Mouse (Mus musculus): Measurements from ENCODE around the gene Vps33b. TPM values are rescaled to one million over a fixed set of nuclear protein-coding genes. Genes with fewer than 3 reads are reported as not detected.
A peak's percentile ranks its signal among the peaks of the same experiment; 100 is the strongest.

Vps33b gene
- polyA plus RNA-seq, 1 experiment from 2014 or later = 13.0 TPM

DNA sequence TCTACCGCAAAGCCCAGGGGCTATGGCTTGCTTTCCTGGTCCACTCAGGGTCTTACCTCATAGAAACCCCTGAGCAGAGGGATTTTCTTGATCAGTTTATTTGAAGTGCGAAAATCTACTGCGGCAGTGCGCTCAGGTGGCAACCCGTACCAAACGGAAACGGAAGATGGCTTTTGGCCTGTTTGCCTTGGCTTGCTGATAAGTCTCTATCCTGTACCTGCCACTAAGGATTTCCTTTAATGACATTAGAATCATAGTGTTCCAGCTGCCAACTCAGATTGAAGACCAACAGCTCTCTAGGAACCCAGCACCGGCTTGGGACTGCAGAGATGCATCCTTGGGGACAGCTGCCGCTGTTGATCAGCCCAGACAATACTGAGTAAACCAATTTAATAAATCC is 35.6 kb upstream of the Vps33b start:
- Histone ChIP-seq H3K4me1 (ENCODE audit: control insufficient read depth, insufficient read depth, low read length) (0 out of 2 replicates have a peak, but pooled peaks cover 8% of the 10 kb centered on the region), H3K9me3 (ENCODE audit: control insufficient read depth, low read length) (no peaks in the 10 kb centered on the region), H3K27ac (replicated peaks; ENCODE audit: low read depth, low read length) (no peak overlapping the region), H3K4me2 (ENCODE audit: low read depth, severe bottlenecking) (peak overlapping the region; percentile 8; the same call in 1 of the 2 replicates), H3K4me3 (ENCODE audit: low read depth, low read length) (no peak overlapping the region), H3K27me3 (ENCODE audit: control insufficient read depth, insufficient read depth, low read length) (no peaks in the 10 kb centered on the region), H3K36me3 (ENCODE audit: control insufficient read depth, insufficient read depth, low read length) (peaks cover 5% of the 10 kb centered on the region; the same call in 1 of the 2 replicates), H3K9ac (ENCODE audit: low read length) (no peak overlapping the region)
- ATAC-seq (ENCODE audit: insufficient number of reproducible peaks, low FRiP score, low TSS enrichment, low read depth) (no peak), DNase-seq (ENCODE audit: low spot score) (no peak)
- WGBS = 80% methylated on average over 9 of the region's 9 CpGs

DNA sequence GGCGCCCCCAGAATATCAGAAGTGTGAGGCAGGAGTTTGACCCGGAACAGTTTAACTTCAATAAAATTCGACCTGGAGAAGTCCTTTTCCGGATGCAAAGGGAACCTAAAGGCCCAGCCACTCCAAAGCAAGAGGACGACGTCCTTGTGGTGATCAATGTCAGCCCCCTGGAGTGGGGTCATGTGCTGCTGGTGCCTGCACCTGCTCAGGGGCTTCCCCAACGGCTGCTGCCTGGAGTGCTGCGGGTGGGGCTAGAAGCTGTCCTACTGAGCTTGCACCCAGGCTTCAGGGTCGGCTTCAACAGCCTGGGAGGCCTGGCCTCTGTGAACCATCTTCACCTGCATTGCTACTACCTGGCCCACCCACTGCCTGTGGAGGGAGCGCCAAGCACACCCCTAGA is 30.9 kb upstream of the Vps33b start:
- DNase-seq (ENCODE audit: low spot score) (no peak), ATAC-seq (ENCODE audit: insufficient number of reproducible peaks, low FRiP score, low TSS enrichment, low read depth) (no peak)
- Histone ChIP-seq H3K4me2 (ENCODE audit: low read depth, severe bottlenecking) (no peak overlapping the region), H3K4me1 (ENCODE audit: control insufficient read depth, insufficient read depth, low read length) (0 out of 2 replicates have a peak, but pooled peaks cover 4% of the 10 kb centered on the region), H3K4me3 (ENCODE audit: low read depth, low read length) (no peak overlapping the region), H3K27ac (replicated peaks; ENCODE audit: low read depth, low read length) (no peak overlapping the region), H3K9ac (ENCODE audit: low read length) (no peak overlapping the region), H3K36me3 (ENCODE audit: control insufficient read depth, insufficient read depth, low read length) (peaks cover 6% of the 10 kb centered on the region; the same call in 1 of the 2 replicates), H3K27me3 (ENCODE audit: control insufficient read depth, insufficient read depth, low read length) (no peaks in the 10 kb centered on the region), H3K9me3 (ENCODE audit: control insufficient read depth, low read length) (no peaks in the 10 kb centered on the region)
- 85% methylated on average over 10 of the region's 10 CpGs for WGBS

DNA sequence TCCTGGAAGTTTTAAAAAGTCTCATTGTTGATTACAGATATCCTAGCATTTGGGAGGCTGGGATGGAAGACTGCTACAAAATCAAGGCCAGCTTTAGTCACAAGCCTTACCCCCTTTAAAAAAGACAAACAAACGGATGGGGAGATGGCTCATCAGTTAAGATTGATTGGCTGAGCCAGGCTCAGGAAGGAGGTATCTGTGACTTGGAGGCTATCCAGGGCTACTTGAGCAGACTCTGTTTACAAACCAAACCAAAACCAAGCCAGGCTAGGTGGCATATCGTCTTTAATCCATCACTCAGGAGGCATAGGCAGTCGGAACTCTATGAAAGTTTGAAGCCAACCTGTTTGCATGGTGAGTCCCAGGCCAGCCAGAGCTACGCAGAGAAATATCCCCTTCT is 27.8 kb upstream of the Vps33b start:
- 81% methylated on average over 4 of the region's 4 CpGs for WGBS
- H3K9me3 ChIP-seq (ENCODE audit: control insufficient read depth, low read length) = no peaks in the 10 kb centered on the region
- no peak overlapping the region for H3K9ac ChIP-seq (ENCODE audit: low read length)
- H3K4me1 ChIP-seq (ENCODE audit: control insufficient read depth, insufficient read depth, low read length) = no peaks in the 10 kb centered on the region
- DNase-seq (ENCODE audit: low spot score) = no peak
- peaks cover 6% of the 10 kb centered on the region; the same call in 1 of the 2 replicates for H3K36me3 ChIP-seq (ENCODE audit: control insufficient read depth, insufficient read depth, low read length)
- H3K27me3 ChIP-seq (ENCODE audit: control insufficient read depth, insufficient read depth, low read length) = no peaks in the 10 kb centered on the region
- no peak overlapping the region for H3K4me3 ChIP-seq (ENCODE audit: low read depth, low read length)
- no peak overlapping the region for H3K4me2 ChIP-seq (ENCODE audit: low read depth, severe bottlenecking)
- ATAC-seq (ENCODE audit: insufficient number of reproducible peaks, low FRiP score, low TSS enrichment, low read depth) = no peak
- H3K27ac ChIP-seq (replicated peaks; ENCODE audit: low read depth, low read length) = no peak overlapping the region

DNA sequence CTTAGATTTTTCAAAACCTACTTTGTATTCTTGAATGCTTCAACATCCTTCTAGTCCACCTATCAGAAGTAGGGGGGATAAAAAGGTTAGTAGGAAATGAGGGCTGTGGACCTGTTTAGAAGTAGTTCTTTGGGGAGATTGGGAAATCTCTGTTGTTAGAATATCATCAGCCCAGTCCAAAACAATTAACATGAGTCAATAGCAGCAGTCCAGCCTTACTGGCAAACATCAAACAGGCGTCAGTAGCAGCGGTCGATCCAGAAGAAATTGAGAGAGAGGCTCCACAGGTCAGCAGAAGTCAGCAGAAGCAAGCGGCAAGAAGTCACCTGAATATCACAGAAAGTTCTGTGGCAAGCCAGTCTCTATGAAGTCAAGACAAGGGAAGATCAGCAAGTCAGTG is 24.6 kb upstream of the Vps33b start:
- Histone ChIP-seq H3K9me3 (ENCODE audit: control insufficient read depth, low read length) (no peaks in the 10 kb centered on the region), H3K27ac (replicated peaks; ENCODE audit: low read depth, low read length) (no peak overlapping the region), H3K27me3 (ENCODE audit: control insufficient read depth, insufficient read depth, low read length) (no peaks in the 10 kb centered on the region), H3K9ac (ENCODE audit: low read length) (no peak overlapping the region), H3K4me3 (ENCODE audit: low read depth, low read length) (no peak overlapping the region), H3K36me3 (ENCODE audit: control insufficient read depth, insufficient read depth, low read length) (no peaks in the 10 kb centered on the region), H3K4me1 (ENCODE audit: control insufficient read depth, insufficient read depth, low read length) (no peaks in the 10 kb centered on the region), H3K4me2 (ENCODE audit: low read depth, severe bottlenecking) (no peak overlapping the region)
- no peak for DNase-seq (ENCODE audit: low spot score)
- 89% methylated on average over 4 of the region's 4 CpGs for WGBS
- ATAC-seq (ENCODE audit: insufficient number of reproducible peaks, low FRiP score, low TSS enrichment, low read depth) = no peak

DNA sequence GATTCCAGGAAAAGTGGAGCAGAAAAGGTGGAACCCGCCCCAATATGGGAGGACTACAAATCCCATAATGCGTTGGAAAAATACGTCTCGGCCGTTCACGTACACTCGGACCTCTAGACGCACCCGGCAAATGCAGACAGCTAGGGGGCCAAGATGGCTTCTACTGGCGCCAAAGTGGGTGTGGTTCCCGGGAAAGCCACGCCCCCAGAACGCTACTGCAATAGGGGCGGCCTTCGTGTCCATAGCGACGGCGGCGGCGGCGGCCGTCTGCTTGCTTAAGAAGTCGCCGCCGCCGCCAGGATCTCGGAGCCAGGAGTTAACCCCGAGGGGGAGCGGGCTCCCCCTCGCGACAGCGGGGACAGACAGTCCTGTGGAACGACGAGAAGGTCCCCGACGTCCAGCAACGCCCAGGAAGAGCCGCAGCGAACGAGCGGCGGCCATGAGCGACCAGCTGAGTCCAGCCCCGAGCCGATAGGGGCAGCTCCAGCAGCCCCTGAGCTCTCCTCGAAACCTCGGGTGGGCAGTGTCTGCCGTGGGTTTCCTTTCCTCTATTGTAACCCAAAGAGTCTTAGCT is 23.2 kb upstream of the Vps33b start, which contains the start of gene Ttll13:
Gene Ttll13, plus strand, starts transcription at position 229 of the 574 bp plus-strand sequence.
- no peak within 1 kb of the TSS for H3K27ac ChIP-seq (replicated peaks; ENCODE audit: low read depth, low read length)
- under 1% methylated on average over 48 of the region's 48 CpGs for WGBS
- H3K4me3 ChIP-seq (ENCODE audit: low read depth, low read length) = peak within 1 kb of the TSS; percentile 50
- peak within 1 kb of the TSS; percentile 66 for H3K9ac ChIP-seq (ENCODE audit: low read length)
- peak; percentile 99 for DNase-seq (ENCODE audit: low spot score)
- no peaks in the 10 kb centered on the region for H3K27me3 ChIP-seq (ENCODE audit: control insufficient read depth, insufficient read depth, low read length)
- H3K4me2 ChIP-seq (ENCODE audit: low read depth, severe bottlenecking) = peak within 1 kb of the TSS; percentile 47
- no peaks in the 10 kb centered on the region for H3K36me3 ChIP-seq (ENCODE audit: control insufficient read depth, insufficient read depth, low read length)
- H3K4me1 ChIP-seq (ENCODE audit: control insufficient read depth, insufficient read depth, low read length) = no peaks in the 10 kb centered on the region
- no peaks in the 10 kb centered on the region for H3K9me3 ChIP-seq (ENCODE audit: control insufficient read depth, low read length)
- ATAC-seq (ENCODE audit: insufficient number of reproducible peaks, low FRiP score, low TSS enrichment, low read depth) = peak; percentile 95

DNA sequence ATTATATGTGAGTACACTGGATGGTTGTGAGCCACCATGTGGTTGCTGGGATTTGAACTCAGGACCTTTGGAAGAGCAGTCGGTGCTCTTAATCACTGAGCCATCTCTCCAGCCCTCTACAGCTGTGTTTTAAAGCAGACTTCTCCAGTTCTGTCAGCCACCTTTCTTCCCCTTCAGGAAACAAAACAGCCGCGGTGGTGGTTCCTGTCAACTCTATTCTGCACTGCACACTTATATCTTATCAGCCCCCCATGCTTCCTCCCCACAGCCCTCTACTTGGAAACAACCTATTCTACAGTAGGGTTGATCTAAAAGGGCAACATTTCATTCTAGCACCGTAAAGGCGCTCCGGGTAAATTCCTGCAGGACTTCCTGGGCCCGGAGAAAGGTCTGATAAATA is 22.6 kb upstream of the Vps33b start:
- WGBS = 68% methylated on average over 7 of the region's 7 CpGs
- Histone ChIP-seq H3K27me3 (ENCODE audit: control insufficient read depth, insufficient read depth, low read length) (no peaks in the 10 kb centered on the region), H3K27ac (replicated peaks; ENCODE audit: low read depth, low read length) (no peak overlapping the region), H3K4me2 (ENCODE audit: low read depth, severe bottlenecking) (peak overlapping the region; percentile 47), H3K4me1 (ENCODE audit: control insufficient read depth, insufficient read depth, low read length) (no peaks in the 10 kb centered on the region), H3K9me3 (ENCODE audit: control insufficient read depth, low read length) (no peaks in the 10 kb centered on the region), H3K4me3 (ENCODE audit: low read depth, low read length) (no peak overlapping the region), H3K36me3 (ENCODE audit: control insufficient read depth, insufficient read depth, low read length) (no peaks in the 10 kb centered on the region), H3K9ac (ENCODE audit: low read length) (no peak overlapping the region)
- no peak for DNase-seq (ENCODE audit: low spot score)
- ATAC-seq (ENCODE audit: insufficient number of reproducible peaks, low FRiP score, low TSS enrichment, low read depth) = no peak

DNA sequence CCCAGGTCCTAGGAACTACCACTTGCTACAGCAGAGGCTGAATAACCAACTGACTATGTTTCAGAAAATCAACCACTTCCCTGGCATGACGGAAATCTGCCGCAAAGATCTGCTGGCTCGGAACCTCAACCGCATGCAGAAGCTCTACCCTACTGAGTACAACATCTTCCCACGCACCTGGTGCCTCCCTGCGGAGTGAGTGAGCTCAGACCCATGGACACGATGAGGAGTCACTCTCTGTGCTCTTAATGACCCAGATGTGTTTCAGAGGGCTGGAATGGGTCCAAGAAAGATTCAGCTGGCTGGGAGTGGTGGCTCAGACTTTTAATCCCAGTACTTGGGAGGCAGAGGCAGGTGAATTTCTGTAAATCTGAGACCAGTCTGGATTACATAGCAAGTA is 17.0 kb upstream of the Vps33b start:
- Histone ChIP-seq H3K9me3 (ENCODE audit: control insufficient read depth, low read length) (no peaks in the 10 kb centered on the region), H3K36me3 (ENCODE audit: control insufficient read depth, insufficient read depth, low read length) (no peaks in the 10 kb centered on the region), H3K4me1 (ENCODE audit: control insufficient read depth, insufficient read depth, low read length) (no peaks in the 10 kb centered on the region), H3K4me2 (ENCODE audit: low read depth, severe bottlenecking) (no peak overlapping the region), H3K27me3 (ENCODE audit: control insufficient read depth, insufficient read depth, low read length) (no peaks in the 10 kb centered on the region), H3K9ac (ENCODE audit: low read length) (no peak overlapping the region), H3K27ac (replicated peaks; ENCODE audit: low read depth, low read length) (no peak overlapping the region), H3K4me3 (ENCODE audit: low read depth, low read length) (no peak overlapping the region)
- ATAC-seq (ENCODE audit: insufficient number of reproducible peaks, low FRiP score, low TSS enrichment, low read depth) (no peak), DNase-seq (ENCODE audit: low spot score) (no peak)
- 80% methylated on average over 7 of the region's 7 CpGs for WGBS

DNA sequence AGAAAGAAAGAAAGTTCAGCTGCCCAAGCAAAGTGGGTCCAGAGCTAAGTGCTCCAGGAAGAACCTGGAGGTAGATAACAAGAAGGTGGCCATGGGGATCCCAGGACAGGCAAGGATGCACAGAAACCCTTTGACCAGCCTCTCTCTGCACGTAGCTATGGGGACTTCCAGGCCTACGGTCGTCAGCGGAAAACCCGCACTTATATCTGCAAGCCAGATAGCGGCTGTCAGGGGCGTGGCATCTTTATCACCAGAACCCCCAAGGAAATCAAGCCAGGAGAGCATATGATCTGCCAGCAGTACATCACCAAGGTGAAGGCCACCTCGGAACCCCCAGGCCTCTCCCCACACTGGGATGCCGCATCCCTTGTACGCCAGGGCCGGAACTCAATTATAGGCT is 16.6 kb upstream of the Vps33b start:
- ATAC-seq (ENCODE audit: insufficient number of reproducible peaks, low FRiP score, low TSS enrichment, low read depth) = no peak
- Histone ChIP-seq H3K9ac (ENCODE audit: low read length) (no peak overlapping the region), H3K27ac (replicated peaks; ENCODE audit: low read depth, low read length) (no peak overlapping the region), H3K36me3 (ENCODE audit: control insufficient read depth, insufficient read depth, low read length) (no peaks in the 10 kb centered on the region), H3K27me3 (ENCODE audit: control insufficient read depth, insufficient read depth, low read length) (no peaks in the 10 kb centered on the region), H3K4me3 (ENCODE audit: low read depth, low read length) (no peak overlapping the region), H3K4me2 (ENCODE audit: low read depth, severe bottlenecking) (no peak overlapping the region), H3K9me3 (ENCODE audit: control insufficient read depth, low read length) (no peaks in the 10 kb centered on the region), H3K4me1 (ENCODE audit: control insufficient read depth, insufficient read depth, low read length) (no peaks in the 10 kb centered on the region)
- DNase-seq (ENCODE audit: low spot score) = no peak
- 85% methylated on average over 11 of the region's 11 CpGs for WGBS

DNA sequence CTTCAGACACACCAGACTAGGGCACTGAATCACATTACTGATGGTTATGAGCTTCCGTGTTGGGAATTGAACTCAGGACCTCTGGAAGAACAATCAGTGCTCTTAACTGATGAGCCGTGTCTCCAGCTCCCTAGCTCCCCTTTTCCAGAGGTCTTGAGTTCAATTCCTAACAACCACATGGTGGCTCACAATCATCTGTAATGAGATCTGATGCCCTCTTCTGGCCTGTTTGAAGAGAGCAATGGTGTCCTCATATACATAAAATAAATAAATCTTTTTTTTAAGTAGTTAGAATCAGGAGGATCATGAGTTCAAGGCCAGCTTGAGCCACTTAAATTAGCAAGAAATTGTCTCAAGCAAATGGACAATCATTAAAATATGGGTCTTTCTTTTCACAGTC is 13.5 kb upstream of the Vps33b start:
- H3K4me1 ChIP-seq (ENCODE audit: control insufficient read depth, insufficient read depth, low read length) = no peaks in the 10 kb centered on the region
- H3K4me2 ChIP-seq (ENCODE audit: low read depth, severe bottlenecking) = no peak overlapping the region
- no peak overlapping the region for H3K4me3 ChIP-seq (ENCODE audit: low read depth, low read length)
- 76% methylated on average over 2 of the region's 2 CpGs for WGBS
- ATAC-seq (ENCODE audit: insufficient number of reproducible peaks, low FRiP score, low TSS enrichment, low read depth) = no peak
- H3K9me3 ChIP-seq (ENCODE audit: control insufficient read depth, low read length) = no peaks in the 10 kb centered on the region
- H3K9ac ChIP-seq (ENCODE audit: low read length) = no peak overlapping the region
- no peak for DNase-seq (ENCODE audit: low spot score)
- no peak overlapping the region for H3K27ac ChIP-seq (replicated peaks; ENCODE audit: low read depth, low read length)
- H3K27me3 ChIP-seq (ENCODE audit: control insufficient read depth, insufficient read depth, low read length) = no peaks in the 10 kb centered on the region
- no peaks in the 10 kb centered on the region for H3K36me3 ChIP-seq (ENCODE audit: control insufficient read depth, insufficient read depth, low read length)

Measured in limb, embryonic 11.5 days (tissue).